Mouse (Mus musculus): ENCODE results near the gene Pitpnm2.
A peak's percentile ranks its signal among the peaks of the same experiment; 100 is the strongest.

The Pitpnm2 gene

DNA sequence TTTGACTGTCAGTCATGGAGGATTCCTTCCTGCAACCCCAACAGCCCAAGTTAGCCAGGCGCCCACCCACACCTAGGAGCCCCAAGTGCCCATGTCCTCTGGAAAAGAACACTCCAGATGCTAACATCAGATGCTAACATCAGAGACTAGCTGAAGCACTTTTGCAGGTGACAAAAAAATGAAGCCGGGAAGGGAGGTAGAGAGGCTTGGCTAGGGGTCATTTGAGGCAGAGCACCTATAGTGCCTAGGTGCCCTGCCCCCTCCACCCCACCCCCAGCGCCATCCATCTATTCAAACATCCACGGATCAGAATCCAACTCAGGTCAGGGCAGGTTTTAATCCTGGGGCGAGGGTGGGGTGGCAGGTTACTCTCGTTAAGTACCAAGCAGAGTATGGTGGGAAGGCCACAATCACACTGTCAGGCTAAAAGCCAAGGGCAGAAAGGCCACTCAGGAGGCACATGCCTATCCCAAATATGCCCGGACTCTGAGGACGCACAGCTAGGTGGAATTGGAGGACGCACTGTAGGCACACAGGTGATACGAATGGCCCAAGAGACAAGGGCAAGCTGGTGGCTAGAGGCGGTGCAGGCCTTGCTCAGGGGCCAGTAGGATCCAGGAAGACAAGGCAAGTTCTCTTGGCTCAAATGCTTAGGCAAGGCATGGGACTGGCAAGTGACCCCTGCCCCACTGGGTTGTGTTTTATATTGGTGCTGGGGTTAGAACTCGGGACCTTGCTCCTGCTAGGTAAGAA lies 155.5 kb downstream of the Pitpnm2 start:
- no peak for DNase-seq (ENCODE audit: low read depth, low spot score)

GRCm38 (mm10) chr5:124093120-124093794 lies 156.3 kb downstream of the Pitpnm2 start:
- no peak for DNase-seq (ENCODE audit: low read depth, low spot score)

DNA sequence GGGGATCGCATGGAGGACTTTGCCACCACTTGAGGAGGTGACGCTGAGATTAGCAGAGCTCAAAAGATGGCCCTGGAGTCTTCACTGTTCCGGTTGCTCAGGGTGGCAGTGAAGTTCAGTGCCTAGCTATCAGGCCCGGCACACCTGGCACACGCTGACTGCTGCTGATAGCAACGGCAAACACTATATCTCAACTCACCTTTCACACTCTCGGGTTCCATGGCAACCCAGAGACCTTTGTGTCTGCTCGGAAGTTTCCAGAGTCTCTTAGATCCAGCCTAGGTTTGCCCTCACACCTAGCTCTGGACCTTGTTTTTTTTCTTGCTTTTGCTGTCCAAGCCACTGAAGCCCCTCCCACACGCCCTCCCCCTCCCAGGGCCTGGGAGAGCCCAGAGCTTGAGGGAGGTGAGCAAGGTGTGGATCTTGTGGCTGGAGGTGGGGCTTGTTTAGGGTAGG lies 157.6 kb downstream of the Pitpnm2 start:
- no peak for DNase-seq (ENCODE audit: low read depth, low spot score)

DNA sequence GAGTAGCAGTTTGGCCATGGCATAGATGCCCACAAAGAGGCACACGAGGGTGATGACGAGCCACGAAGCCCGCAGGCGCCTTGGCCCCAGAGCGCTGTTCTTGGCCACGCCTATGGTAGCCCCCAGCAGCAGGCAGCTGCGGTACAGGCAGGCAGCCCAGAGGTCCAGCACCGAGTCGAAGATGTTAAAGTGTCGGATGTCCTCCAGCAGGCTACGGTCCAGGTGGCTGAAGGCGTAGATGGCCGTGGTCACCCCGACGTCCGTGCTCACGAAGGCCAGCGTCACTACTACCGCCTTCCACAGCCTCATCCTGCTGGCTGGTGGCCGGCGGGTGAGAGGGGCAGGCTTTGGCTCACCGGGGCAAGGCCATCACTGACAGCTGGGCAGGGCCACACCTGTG lies 159.7 kb downstream of the Pitpnm2 start:
- no peak for DNase-seq (ENCODE audit: low read depth, low spot score)

GRCm38 (mm10) chr5:124086876-124087275 lies 162.7 kb downstream of the Pitpnm2 start:
- no peak for DNase-seq (ENCODE audit: low read depth, low spot score)

DNA sequence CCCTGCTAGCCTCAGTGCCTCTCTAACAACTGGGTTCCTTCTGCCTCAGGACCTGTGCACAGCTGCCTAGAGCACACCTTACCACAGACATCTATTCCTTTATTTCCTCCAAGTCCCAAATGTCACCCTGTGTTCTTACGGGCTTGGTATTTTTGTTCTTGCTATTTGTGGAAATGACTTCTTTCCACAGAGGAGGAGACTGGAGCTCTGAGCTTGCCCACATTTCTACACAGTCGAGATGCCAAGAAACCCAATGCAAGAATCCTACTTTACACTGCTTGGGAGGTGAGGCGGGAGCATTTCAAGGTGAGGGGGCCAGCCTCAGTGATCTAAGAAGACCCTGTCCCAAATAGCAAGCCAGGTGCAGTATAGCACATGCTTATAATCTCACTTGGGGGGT lies 164.0 kb downstream of the Pitpnm2 start:
- DNase-seq (ENCODE audit: low read depth, low spot score) = no peak

GRCm38 (mm10) chr5:124084588-124085173 lies 164.9 kb downstream of the Pitpnm2 start:
- peak; percentile 78 for DNase-seq (ENCODE audit: low read depth, low spot score)

- no peak for DNase-seq (ENCODE audit: low read depth, low spot score)
These were observed 165.5 kb downstream of the Pitpnm2 start for GRCm38 (mm10) chr5:124083850-124084587.

DNA sequence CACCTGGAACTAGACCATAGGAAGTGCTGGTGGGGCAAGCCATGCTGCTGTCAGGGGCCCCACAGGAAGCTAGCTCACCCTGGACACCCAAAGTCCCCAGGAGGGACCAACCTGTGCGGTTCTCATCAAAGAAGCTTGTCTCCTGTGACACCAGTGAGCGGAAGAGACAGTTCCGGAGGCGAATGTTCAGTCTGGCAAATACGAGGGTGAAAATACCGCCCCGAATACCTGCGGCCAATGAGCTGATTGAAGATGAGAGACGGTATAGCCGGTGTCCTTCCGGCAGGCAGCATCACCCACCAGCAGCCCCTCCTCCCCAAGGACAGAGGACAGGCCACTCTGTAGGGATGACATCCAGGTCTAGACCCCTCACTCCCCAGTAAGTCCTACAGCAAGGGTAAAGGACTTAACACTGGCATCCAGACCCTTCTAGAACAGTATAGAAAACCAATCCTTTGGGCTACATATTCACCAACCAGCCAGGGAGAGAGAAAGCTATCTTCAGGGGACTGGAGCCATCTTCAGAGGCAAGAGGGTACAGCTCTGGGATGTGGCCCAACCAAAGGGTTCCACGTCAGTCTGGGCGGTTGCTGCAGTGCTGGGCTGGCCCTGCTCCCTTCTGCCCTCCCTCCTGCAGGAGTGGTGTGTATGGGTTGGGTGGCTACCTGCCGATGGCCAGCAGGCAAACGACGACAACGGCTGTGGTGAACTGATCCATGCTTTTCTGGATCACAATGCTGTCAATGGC lies 166.4 kb downstream of the Pitpnm2 start:
- DNase-seq (ENCODE audit: low read depth, low spot score) = no peak

DNA sequence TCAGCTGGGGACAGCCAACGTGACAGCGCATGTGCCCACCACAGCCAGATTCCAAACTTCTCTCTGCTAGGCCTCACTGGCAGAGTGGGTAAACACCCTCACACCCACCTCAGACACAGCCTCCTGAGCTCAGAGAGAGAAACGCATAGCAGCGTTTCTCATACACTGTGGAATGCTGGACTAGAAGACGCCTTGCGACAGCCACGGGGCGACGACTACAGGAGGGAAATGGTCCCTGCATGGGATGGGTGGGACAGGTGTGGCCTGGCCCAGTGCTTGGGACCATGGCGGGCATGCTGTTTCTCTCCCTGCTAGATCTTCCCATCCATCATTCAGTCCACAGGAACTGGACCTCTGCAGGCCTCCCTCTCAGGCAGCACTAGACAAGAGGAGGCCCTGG lies 167.1 kb downstream of the Pitpnm2 start:
- no peak for DNase-seq (ENCODE audit: low read depth, low spot score)

GRCm38 (mm10) chr5:124079880-124080279 lies 169.7 kb downstream of the Pitpnm2 start:
- DNase-seq (ENCODE audit: low read depth, low spot score) = no peak

DNA sequence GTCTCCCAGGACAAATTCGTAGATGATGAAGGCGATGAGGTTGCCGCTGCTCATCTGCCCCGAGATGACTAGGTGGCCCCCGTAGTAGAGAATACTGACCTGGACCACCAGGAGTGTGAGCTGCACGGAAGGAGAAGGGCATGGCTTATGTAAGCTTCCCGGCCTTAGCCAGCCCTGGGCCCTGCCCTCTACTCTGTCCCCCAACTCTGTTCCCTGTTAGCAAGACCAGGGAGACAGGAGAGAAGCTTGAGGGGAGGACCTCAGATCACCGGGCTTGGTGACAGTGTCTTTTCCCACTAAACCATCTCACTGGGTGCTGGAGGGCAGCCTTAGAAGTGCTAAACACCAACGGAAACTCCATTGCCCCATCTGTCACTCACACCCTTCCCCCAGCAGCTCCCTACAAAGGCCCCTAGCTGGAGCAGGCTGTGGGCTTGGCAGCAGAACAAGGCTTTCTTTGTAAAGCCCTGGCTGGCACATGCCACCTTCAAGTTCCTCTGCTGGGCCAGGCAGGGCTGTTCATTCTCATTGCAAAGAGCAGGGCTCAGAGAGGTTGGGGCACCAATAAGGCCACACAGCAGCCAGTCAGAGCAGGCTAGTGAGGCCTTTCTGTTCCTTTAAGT lies 170.7 kb downstream of the Pitpnm2 start:
- DNase-seq (ENCODE audit: low read depth, low spot score) = no peak

DNA sequence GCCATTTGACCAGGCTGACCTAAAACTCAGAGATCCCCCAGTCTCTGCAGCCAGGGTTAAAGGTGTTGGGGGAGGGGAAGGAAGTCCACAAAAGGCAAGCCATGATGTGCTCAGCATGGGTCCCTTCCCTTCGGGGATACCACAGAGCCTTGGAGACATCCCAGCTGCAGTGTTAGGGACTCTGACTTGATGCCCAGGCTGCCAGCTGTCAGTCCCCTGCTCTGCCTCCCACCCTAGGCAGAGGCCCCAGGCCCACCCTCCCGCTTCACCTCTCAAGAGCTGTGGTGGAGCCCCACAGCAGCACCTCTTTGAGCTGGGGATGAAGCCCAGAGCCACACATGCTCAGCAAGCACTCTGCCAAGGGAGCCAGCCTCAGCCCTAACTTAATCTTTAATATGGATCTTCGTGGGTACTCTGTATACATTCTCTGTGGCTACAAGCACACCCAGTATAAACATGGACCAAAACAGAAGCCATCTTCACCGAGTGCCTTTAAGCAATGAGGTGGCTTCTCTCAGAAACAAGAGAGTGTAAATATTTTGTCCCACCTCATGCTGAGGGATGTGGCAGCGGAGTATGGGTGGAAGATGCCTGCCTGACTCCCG lies 171.6 kb downstream of the Pitpnm2 start:
- DNase-seq (ENCODE audit: low read depth, low spot score) = no peak

- no peak for DNase-seq (ENCODE audit: low read depth, low spot score)
These were observed 172.3 kb downstream of the Pitpnm2 start for GRCm38 (mm10) chr5:124077241-124077640.

- no peak for DNase-seq (ENCODE audit: low read depth, low spot score)
These were observed 173.0 kb downstream of the Pitpnm2 start for GRCm38 (mm10) chr5:124076559-124076958.

GRCm38 (mm10) chr5:124075716-124076115 lies 173.8 kb downstream of the Pitpnm2 start:
- no peak for DNase-seq (ENCODE audit: low read depth, low spot score)

- no peak for DNase-seq (ENCODE audit: low read depth, low spot score)
These were observed 174.7 kb downstream of the Pitpnm2 start for GRCm38 (mm10) chr5:124074845-124075307.

- DNase-seq (ENCODE audit: low read depth, low spot score) = no peak
These were observed 175.9 kb downstream of the Pitpnm2 start for GRCm38 (mm10) chr5:124073682-124074081.

DNA sequence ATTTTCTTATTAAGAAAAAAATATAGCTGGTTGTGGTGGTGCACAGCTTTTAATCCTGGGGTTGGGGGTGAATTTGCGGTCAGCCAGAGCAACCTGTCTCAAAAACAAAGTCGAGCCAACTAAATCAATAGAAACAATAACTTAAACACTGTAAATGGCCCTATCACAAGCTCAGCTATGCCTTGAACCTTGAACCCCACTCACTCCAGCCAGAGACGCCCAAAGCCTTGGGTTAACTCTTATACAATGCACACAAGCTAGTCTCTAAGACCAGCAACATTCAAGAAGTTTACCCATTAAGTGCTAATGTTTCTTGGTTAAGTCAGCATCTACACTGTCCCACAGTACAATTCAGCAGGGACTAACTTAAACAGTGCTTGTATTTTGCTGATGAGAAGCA lies 179.9 kb downstream of the Pitpnm2 start:
- no peak for DNase-seq (ENCODE audit: low read depth, low spot score)

All from A20 (cell line).